Mouse (Mus musculus) neural tube, embryonic 15.5 days (tissue): ENCODE measurements at regions not wholly inside any gene's neighbourhood (a gene's known extent, or its start where the extent isn't known, plus 50 kb on each side); places are given as distances from the start of the nearest gene placed in this dataset.

Source experiments
- ATAC-seq: fragments of 200-750 bp; cut with Nextera tagmentation; 2 replicates; pipeline ENCODE4 v1.8.0; 2017; ENCODE audit warnings: mild to moderate bottlenecking, moderate TSS enrichment, moderate library complexity; ENCODE audit not compliant: low FRiP score
- H3K27ac ChIP-seq: fragments of 300-500 bp; sonication (generic); replicated peaks from 2 replicates; pipeline ENCODE4 v1.5.1; 2015; ENCODE audit warnings: mild to moderate bottlenecking, inconsistent platforms
- H3K27me3 ChIP-seq: fragments of 300-500 bp; sonication (generic); replicated peaks from 2 replicates; pipeline ENCODE4 v1.6.1; 2015; ENCODE audit warnings: inconsistent platforms
- H3K36me3 ChIP-seq: fragments of 300-500 bp; sonication (generic); 2 replicates; pipeline ENCODE4 v1.6.1; 2015; ENCODE audit warnings: inconsistent platforms
- H3K4me1 ChIP-seq: fragments of 300-500 bp; sonication (generic); 2 replicates; pipeline ENCODE4 v1.6.1; 2015; ENCODE audit warnings: inconsistent platforms
- H3K4me2 ChIP-seq: fragments of 300-500 bp; sonication (generic); 2 replicates; pipeline ENCODE4 v1.6.1; 2015; ENCODE audit warnings: inconsistent platforms, mild to moderate bottlenecking, moderate library complexity
- H3K4me3 ChIP-seq: fragments of 300-500 bp; sonication (generic); replicated peaks from 2 replicates; pipeline ENCODE4 v1.5.1; 2015; ENCODE audit warnings: mild to moderate bottlenecking, inconsistent platforms
- H3K9ac ChIP-seq: fragments of 300-500 bp; sonication (generic); replicated peaks from 2 replicates; pipeline ENCODE4 v1.6.1; 2015; ENCODE audit warnings: mild to moderate bottlenecking, inconsistent platforms
- H3K9me3 ChIP-seq: fragments of 300-500 bp; sonication (generic); replicated peaks from 2 replicates; pipeline ENCODE4 v1.6.1; 2016; ENCODE audit warnings: inconsistent platforms
- WGBS: fragments of 180-500 bp; shearing (Covaris S2); methylation state at CpG from one replicate; pipeline ENCODE4 v1.1.7; 2015; ENCODE audit warnings: mixed read lengths; 5-methylcytosine and 5-hydroxymethylcytosine counted together

GRCm38 (mm10) chr1:71942145-71942544, 270.0 kb downstream of the Mreg start:
- no peaks in the 10 kb centered on the region for H3K36me3 ChIP-seq
- H3K9me3 ChIP-seq, result no peaks in the 10 kb centered on the region
- ATAC-seq, result no peak
- H3K9ac ChIP-seq, result no peak overlapping the region
- H3K4me2 ChIP-seq, result no peak overlapping the region
- H3K27me3 ChIP-seq, result no peaks in the 10 kb centered on the region
- 0 out of 2 replicates have a peak, but pooled peaks cover 4% of the 10 kb centered on the region for H3K4me1 ChIP-seq
- H3K27ac ChIP-seq, result no peak overlapping the region
- H3K4me3 ChIP-seq, result no peak overlapping the region

DNA sequence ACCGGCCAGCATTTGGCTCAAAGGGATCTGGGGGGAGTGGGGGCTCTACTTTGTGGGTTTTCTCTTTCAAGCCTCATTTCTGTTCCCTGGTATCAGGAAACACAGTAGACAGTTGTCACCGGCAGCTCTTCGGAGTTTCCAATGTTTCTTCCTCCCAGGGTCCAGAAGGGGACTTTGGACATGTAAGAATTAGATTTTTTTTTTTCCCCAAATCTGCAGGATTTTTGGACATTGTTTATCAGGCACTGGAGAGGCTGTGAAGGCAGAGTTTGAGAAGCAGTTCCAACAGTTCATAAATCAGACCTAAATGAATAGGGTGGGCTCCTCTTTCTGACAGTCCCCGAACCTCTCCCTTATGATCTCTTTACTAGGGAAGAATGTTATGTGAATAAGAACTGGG, 270.4 kb downstream of the Mreg start:
- WGBS, result 49% methylated on average over 4 of the region's 4 CpGs
- no peaks in the 10 kb centered on the region for H3K36me3 ChIP-seq

GRCm38 (mm10) chr1:71940900-71941299, 271.2 kb downstream of the Mreg start:
- Histone ChIP-seq H3K27ac (no peak overlapping the region), H3K9ac (no peak overlapping the region), H3K4me3 (no peak overlapping the region), H3K4me2 (no peak overlapping the region), H3K36me3 (no peaks in the 10 kb centered on the region), H3K27me3 (no peaks in the 10 kb centered on the region), H3K4me1 (0 out of 2 replicates have a peak, but pooled peaks cover 4% of the 10 kb centered on the region), H3K9me3 (no peaks in the 10 kb centered on the region)
- WGBS, result 24% methylated on average over 4 of the region's 4 CpGs
- no peak for ATAC-seq

More for the DNA sequence above, 270.4 kb downstream of the Mreg start:
- H3K4me2 ChIP-seq, result no peak overlapping the region
- H3K4me1 ChIP-seq, result 0 out of 2 replicates have a peak, but pooled peaks cover 4% of the 10 kb centered on the region
- no peaks in the 10 kb centered on the region for H3K9me3 ChIP-seq
- H3K27ac ChIP-seq, result no peak overlapping the region
- H3K9ac ChIP-seq, result no peak overlapping the region
- no peaks in the 10 kb centered on the region for H3K27me3 ChIP-seq
- no peak for ATAC-seq
- H3K4me3 ChIP-seq, result no peak overlapping the region

DNA sequence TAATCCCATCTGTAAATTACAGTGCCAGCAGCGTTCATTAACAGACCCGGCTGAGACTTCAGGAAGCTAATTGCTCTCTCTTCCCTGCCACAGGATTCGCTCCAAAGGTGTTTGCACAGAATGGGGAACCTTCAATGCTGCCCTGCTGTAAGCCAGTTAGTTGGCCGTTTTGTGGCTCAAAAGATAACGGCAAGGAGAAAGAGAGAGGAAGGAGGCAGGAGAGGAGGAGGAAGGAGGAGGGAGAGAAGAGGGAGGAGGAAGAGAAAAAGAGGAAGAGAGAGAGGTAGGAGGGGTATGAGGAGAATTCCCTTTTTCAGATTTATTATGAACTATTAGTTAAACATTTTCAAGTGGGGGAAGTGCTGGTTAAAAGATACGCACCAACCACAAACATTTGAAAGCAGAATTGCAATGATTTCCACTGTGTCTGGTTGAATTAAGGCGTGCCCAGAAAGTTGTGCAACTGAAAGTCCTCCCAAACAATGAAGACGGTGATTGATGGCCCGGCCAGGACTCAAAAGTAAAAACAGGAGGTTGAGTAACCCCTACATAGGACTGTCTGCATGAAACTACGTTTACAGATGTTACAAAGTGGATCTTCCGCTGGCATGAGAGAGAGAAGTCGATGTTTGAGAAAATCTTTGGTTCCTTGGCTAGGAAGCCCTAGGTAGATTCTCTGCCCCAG, 273.6 kb downstream of the Mreg start:
- no peak for ATAC-seq
- WGBS, result 55% methylated on average over 12 of the region's 12 CpGs

DNA sequence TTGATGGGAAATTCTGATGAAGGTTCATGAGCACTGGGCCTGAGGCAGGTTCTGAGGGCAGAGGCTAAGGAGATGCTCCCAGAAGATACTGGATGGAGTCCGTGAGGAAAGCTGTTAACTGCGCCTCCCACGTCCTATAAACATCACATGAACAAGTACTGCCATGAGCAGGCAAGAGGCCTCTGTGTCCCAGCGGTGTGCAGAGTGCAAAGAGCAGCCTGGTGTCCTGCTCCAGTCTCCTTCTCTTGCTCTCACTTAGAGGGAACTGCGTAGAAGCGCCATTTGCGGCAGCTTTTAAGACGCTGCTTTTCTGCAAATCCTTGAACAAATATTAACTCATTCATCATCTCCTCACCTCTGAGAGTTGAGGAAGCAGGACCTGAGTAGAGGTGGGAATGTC, 274.2 kb downstream of the Mreg start:
- no peaks in the 10 kb centered on the region for H3K36me3 ChIP-seq
- ATAC-seq, result no peak
- H3K27me3 ChIP-seq, result no peaks in the 10 kb centered on the region
- no peak overlapping the region for H3K4me3 ChIP-seq
- WGBS, result 67% methylated on average over 8 of the region's 8 CpGs
- no peak overlapping the region for H3K9ac ChIP-seq
- 0 out of 2 replicates have a peak, but pooled peaks cover 4% of the 10 kb centered on the region for H3K4me1 ChIP-seq
- no peak overlapping the region for H3K4me2 ChIP-seq
- H3K9me3 ChIP-seq, result no peaks in the 10 kb centered on the region
- no peak overlapping the region for H3K27ac ChIP-seq

More for the DNA sequence above, 273.6 kb downstream of the Mreg start:
- Histone ChIP-seq H3K9me3 (no peaks in the 10 kb centered on the region), H3K36me3 (no peaks in the 10 kb centered on the region), H3K4me2 (no peak overlapping the region), H3K27ac (no peak overlapping the region), H3K4me1 (0 out of 2 replicates have a peak, but pooled peaks cover 4% of the 10 kb centered on the region), H3K27me3 (no peaks in the 10 kb centered on the region), H3K9ac (no peak overlapping the region), H3K4me3 (no peak overlapping the region)

DNA sequence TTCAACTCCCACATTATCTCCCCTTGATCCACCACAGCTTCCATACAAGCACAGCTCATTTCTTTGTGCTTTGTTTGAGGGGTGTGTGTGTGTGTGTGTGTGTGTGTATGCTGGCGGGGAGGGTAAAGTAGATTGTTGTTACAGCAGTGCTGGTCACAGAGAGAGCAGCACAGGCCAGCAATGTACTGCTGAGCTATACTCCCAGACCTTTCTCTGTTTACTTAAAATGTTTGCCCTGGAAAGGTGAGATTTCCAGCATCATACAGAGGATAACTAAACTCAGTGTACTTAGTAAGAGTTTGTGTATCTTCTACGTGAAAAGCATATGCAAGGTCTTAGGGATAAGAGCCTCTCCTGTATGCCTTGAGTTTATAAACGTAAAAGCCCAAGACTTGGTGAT, 274.9 kb downstream of the Mreg start:
- Histone ChIP-seq H3K27ac (no peak overlapping the region), H3K4me2 (no peak overlapping the region), H3K9me3 (no peaks in the 10 kb centered on the region), H3K36me3 (no peaks in the 10 kb centered on the region), H3K4me3 (no peak overlapping the region), H3K4me1 (0 out of 2 replicates have a peak, but pooled peaks cover 4% of the 10 kb centered on the region), H3K9ac (no peak overlapping the region), H3K27me3 (no peaks in the 10 kb centered on the region)
- 90% methylated on average over 3 of the region's 3 CpGs for WGBS
- ATAC-seq, result no peak

DNA sequence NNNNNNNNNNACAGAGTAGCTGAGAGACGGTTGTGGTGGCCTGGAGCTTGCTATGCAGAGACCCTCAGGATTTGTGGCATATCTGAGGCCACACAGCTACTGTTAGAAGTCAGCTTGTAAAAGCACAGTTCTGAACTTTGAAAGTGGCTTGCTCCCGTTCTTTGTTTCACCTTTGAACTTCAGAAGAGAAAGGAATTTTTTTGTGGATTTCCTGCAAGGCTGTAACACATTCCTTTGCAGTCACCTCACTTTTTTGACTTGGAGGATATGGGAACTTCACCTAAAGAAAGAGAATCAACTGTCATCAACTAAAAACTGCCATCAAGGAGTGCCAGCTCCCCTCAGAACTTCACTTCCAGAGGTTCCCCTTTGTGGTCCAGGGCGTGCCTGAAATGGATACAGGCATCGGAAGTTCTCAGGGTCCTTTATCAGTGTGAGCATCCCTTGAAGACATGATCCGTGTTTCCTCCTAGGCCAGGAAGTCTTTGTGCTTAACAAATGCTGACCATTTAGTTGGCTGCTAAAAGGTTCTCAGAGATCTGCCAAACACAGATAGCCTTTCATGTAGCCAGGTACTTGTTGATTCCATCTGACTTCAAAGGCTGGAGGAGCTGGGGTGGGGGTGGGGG, 275.5 kb downstream of the Mreg start:
- H3K27ac ChIP-seq, result no peak overlapping the region
- no peaks in the 10 kb centered on the region for H3K9me3 ChIP-seq
- 0 out of 2 replicates have a peak, but pooled peaks cover 4% of the 10 kb centered on the region for H3K4me1 ChIP-seq
- no peaks in the 10 kb centered on the region for H3K27me3 ChIP-seq
- no peak for ATAC-seq
- no peaks in the 10 kb centered on the region for H3K36me3 ChIP-seq
- WGBS, result 64% methylated on average over 5 of the region's 5 CpGs
- H3K4me2 ChIP-seq, result no peak overlapping the region
- no peak overlapping the region for H3K9ac ChIP-seq
- H3K4me3 ChIP-seq, result no peak overlapping the region

- H3K4me1 ChIP-seq, result no peaks in the 10 kb centered on the region
- WGBS, result 95% methylated on average over 2 of the region's 2 CpGs
- H3K27ac ChIP-seq, result no peak overlapping the region
- H3K4me3 ChIP-seq, result no peak overlapping the region
- no peak overlapping the region for H3K9ac ChIP-seq
- ATAC-seq, result no peak
- no peaks in the 10 kb centered on the region for H3K36me3 ChIP-seq
- H3K4me2 ChIP-seq, result no peak overlapping the region
- no peaks in the 10 kb centered on the region for H3K9me3 ChIP-seq
- no peaks in the 10 kb centered on the region for H3K27me3 ChIP-seq
Observed at GRCm38 (mm10) chr1:71925501-71925900, 272.5 kb upstream of the Fn1 start.

DNA sequence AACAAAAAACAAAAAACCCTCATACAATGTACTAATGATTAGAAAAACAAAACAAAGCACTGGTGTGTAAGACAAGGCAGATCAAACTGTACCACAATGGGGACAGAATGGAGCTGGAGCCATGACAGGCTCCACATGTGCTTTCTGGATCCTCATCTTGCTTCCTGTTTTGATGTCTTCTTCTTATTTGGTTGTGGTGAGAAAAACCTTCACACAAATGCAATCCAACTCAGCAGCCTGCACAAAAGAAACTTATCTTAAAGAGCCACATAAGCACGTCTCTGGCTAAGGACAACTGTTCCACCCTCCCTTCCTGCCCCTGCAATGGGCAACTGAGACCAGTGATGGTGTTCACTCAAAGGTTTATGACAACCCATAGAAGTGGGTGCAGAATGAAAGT, 271.9 kb upstream of the Fn1 start:
- 88% methylated on average over 1 of the region's 1 CpGs for WGBS
- no peak for ATAC-seq

DNA sequence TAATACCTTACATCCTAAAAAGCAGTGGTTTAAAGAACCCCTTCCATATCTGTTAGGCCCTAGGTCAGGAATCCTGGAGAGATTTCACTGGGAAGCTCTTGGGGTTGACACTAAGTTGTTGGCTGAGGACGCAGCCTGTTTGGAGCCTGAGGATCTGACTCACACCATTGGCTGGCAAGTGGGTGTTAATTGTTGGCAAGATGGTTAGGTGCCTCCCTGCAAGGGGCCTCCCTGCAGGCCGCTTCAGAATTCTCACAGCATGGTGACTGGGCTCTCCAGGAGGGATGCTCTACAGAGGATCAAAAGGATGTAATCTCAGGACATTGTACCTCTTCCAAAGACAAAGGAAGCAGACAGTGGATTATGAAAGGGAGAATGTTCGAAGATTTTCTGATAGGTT, 270.7 kb upstream of the Fn1 start:
- Histone ChIP-seq H3K27me3 (no peaks in the 10 kb centered on the region), H3K9me3 (no peaks in the 10 kb centered on the region), H3K9ac (no peak overlapping the region), H3K36me3 (no peaks in the 10 kb centered on the region), H3K27ac (no peak overlapping the region), H3K4me1 (no peaks in the 10 kb centered on the region), H3K4me3 (no peak overlapping the region), H3K4me2 (no peak overlapping the region)
- 49% methylated on average over 3 of the region's 3 CpGs for WGBS
- no peak for ATAC-seq

More for the DNA sequence above, 271.9 kb upstream of the Fn1 start:
- Histone ChIP-seq H3K27me3 (no peaks in the 10 kb centered on the region), H3K27ac (no peak overlapping the region), H3K4me1 (no peaks in the 10 kb centered on the region), H3K4me3 (no peak overlapping the region), H3K4me2 (no peak overlapping the region), H3K9me3 (no peaks in the 10 kb centered on the region), H3K9ac (no peak overlapping the region), H3K36me3 (no peaks in the 10 kb centered on the region)

DNA sequence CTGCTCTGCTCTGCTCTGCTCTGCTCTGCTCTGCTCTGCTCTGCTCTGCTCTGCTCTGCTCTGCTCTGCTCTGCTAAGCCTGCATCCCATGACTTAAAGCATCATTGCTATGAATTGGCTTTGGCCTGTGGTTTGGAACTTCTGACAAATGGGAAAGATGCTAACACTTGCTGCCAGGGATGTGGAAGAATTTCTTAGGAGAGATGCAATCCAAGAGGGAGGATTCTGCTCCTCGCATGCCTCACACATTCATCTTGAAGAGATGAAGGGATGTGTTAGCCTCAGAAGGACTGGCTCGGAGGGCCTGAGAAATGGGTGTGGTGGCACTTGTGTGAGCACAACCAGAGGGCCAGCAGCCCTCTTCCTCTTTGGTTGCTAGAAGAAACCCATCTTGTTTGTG, 268.5 kb upstream of the Fn1 start:
- Histone ChIP-seq H3K9me3 (no peaks in the 10 kb centered on the region), H3K4me2 (no peak overlapping the region), H3K36me3 (no peaks in the 10 kb centered on the region), H3K27me3 (no peaks in the 10 kb centered on the region), H3K4me1 (no peaks in the 10 kb centered on the region), H3K27ac (no peak overlapping the region), H3K4me3 (no peak overlapping the region), H3K9ac (no peak overlapping the region)
- WGBS, result 93% methylated on average over 2 of the region's 2 CpGs
- ATAC-seq, result no peak

DNA sequence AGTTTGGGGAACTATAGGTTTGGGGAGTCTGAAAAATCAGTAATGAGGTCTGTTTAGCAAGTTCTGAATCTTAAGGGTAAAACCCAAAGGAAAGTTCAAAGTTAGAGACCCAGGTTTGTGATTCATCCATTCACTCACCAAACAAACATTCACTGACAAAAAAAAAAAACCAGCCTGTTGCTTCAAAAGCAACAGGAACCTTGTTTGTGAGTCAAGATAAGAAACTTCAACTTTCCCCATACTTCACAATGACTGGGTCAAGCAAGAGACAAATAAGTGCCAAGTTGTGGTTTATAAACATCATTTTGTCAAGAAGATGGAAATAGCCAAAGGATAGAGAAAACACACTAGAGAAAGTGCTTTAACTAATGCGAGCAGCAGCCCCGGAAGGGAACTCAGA, 266.9 kb upstream of the Fn1 start:
- no peak overlapping the region for H3K9ac ChIP-seq
- 85% methylated on average over 2 of the region's 2 CpGs for WGBS
- no peak overlapping the region for H3K27ac ChIP-seq
- H3K4me1 ChIP-seq, result no peaks in the 10 kb centered on the region
- no peak overlapping the region for H3K4me2 ChIP-seq
- no peak for ATAC-seq
- no peaks in the 10 kb centered on the region for H3K9me3 ChIP-seq
- H3K27me3 ChIP-seq, result no peaks in the 10 kb centered on the region
- no peaks in the 10 kb centered on the region for H3K36me3 ChIP-seq
- H3K4me3 ChIP-seq, result no peak overlapping the region
